Mouse (Mus musculus): ENCODE data around the gene Fubp3.

DNA sequence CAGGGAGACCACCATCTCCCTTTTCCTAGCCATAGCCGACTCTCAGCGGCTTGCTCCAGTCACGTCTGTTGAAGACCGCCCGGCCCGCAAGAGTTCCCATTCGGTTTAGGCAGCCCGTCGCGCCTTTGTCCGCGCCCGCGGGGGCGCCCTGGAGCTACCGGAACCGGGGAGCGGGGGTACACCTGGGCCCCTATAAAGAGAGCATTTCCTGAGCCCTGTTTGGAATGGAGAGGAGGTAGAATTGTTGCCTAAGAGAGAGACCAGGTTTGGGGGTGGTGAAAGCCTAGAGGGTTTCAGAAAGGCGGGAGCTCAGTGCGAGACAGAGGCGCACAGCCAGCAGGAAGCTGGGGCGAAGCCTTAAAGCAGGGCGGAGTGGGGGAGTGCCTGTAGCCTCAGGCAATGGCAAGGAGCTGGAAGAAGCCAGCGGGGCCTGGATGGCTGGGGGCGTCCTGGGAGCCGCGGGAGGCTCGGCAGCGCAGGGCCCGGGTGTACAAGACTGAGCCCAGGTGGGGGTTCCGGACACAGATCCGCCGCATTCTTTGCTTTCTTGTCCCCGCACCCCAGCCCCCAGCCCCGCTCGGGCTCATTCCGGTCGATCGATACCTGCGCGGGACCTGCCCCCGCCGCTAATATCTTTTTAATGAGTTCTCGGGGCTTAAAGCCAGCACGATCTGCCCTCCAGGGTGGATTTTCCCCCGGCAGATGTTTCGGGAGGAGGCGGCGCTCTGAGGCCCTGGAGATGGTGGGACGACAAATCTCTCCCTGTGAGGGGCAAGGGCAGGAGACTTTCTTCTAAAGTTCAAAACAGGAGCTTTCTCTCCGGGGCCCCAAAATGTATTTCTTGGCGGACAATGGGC, 63.1 kb downstream of the Fubp3 start:
- no peak for TF ChIP-seq POLR2A (IDR thresholded peaks at IDR 0.05; ENCODE audit: low read depth, low read length)
- no peak for TF ChIP-seq CTCF (IDR thresholded peaks at IDR 0.05; ENCODE audit: extremely low read depth, insufficient read depth, insufficient read length, insufficient replicate concordance)

All from spleen, adult 2 months (tissue).